Mouse (Mus musculus): ENCODE data around the gene Idh3a. TPM values are rescaled to one million over a fixed set of nuclear protein-coding genes. Genes with fewer than 3 reads are reported as not detected.

Idh3a gene
- polyA plus RNA-seq, 1 experiment: 84.4 TPM

GRCm38 (mm10) chr9:54544212-54544953, 41.8 kb upstream of the Idh3a start:
- H3K4me3 ChIP-seq (ENCODE audit: insufficient read depth, poor library complexity, severe bottlenecking): no peak overlapping the region
- TF ChIP-seq MYOG (IDR thresholded peaks at IDR 0.05; ENCODE audit: control insufficient read depth, extremely low read depth, insufficient read length) (no peak), MYOD1 (IDR thresholded peaks at IDR 0.05; ENCODE audit: control insufficient read depth, insufficient read length, low read depth) (no peak), CEBPB (IDR thresholded peaks at IDR 0.05; ENCODE audit: low read depth) (no peak), USF1 (IDR thresholded peaks at IDR 0.05; ENCODE audit: low read depth) (no peak), CTCF (IDR thresholded peaks at IDR 0.05; ENCODE audit: control insufficient read depth, insufficient read depth, insufficient read length) (no peak), MAX (IDR thresholded peaks at IDR 0.05) (no peak), FOSL1 (IDR thresholded peaks at IDR 0.05; ENCODE audit: insufficient read depth, low read length, poor library complexity, severe bottlenecking) (no peak)
- no peaks in the 10 kb centered on the region for H3K79me2 ChIP-seq (ENCODE audit: control insufficient read depth, insufficient read depth)
- no peaks in the 10 kb centered on the region for H3K79me3 ChIP-seq (ENCODE audit: low read depth)
- no peak overlapping the region for H3ac ChIP-seq (ENCODE audit: control insufficient read depth, insufficient read length, low read depth)
- H3K36me3 ChIP-seq (ENCODE audit: control insufficient read depth, insufficient read depth): no peaks in the 10 kb centered on the region
- peaks cover 16% of the 10 kb centered on the region for H3K27me3 ChIP-seq (ENCODE audit: control insufficient read depth, insufficient read depth, insufficient read length)

GRCm38 (mm10) chr9:54544954-54545315, 41.2 kb upstream of the Idh3a start:
- no peak overlapping the region for H3K4me3 ChIP-seq (ENCODE audit: insufficient read depth, poor library complexity, severe bottlenecking)
- TF ChIP-seq MYOD1 (IDR thresholded peaks at IDR 0.05; ENCODE audit: control insufficient read depth, insufficient read length, low read depth) (no peak), MAX (IDR thresholded peaks at IDR 0.05) (no peak), FOSL1 (IDR thresholded peaks at IDR 0.05; ENCODE audit: insufficient read depth, low read length, poor library complexity, severe bottlenecking) (no peak), CEBPB (IDR thresholded peaks at IDR 0.05; ENCODE audit: low read depth) (no peak), CTCF (IDR thresholded peaks at IDR 0.05; ENCODE audit: control insufficient read depth, insufficient read depth, insufficient read length) (no peak), MYOG (IDR thresholded peaks at IDR 0.05; ENCODE audit: control insufficient read depth, extremely low read depth, insufficient read length) (no peak), USF1 (IDR thresholded peaks at IDR 0.05; ENCODE audit: low read depth) (no peak)
- H3K79me2 ChIP-seq (ENCODE audit: control insufficient read depth, insufficient read depth): no peaks in the 10 kb centered on the region
- no peak overlapping the region for H3ac ChIP-seq (ENCODE audit: control insufficient read depth, insufficient read length, low read depth)
- no peaks in the 10 kb centered on the region for H3K36me3 ChIP-seq (ENCODE audit: control insufficient read depth, insufficient read depth)
- no peaks in the 10 kb centered on the region for H3K79me3 ChIP-seq (ENCODE audit: low read depth)
- H3K27me3 ChIP-seq (ENCODE audit: control insufficient read depth, insufficient read depth, insufficient read length): peaks cover 13% of the 10 kb centered on the region

GRCm38 (mm10) chr9:54547536-54547935, 38.6 kb upstream of the Idh3a start:
- Histone ChIP-seq H3K27me3 (ENCODE audit: control insufficient read depth, insufficient read depth, insufficient read length) (peaks cover 10% of the 10 kb centered on the region), H3K79me3 (ENCODE audit: low read depth) (no peaks in the 10 kb centered on the region), H3K79me2 (ENCODE audit: control insufficient read depth, insufficient read depth) (no peaks in the 10 kb centered on the region), H3K36me3 (ENCODE audit: control insufficient read depth, insufficient read depth) (no peaks in the 10 kb centered on the region), H3ac (ENCODE audit: control insufficient read depth, insufficient read length, low read depth) (no peak overlapping the region), H3K4me3 (ENCODE audit: insufficient read depth, poor library complexity, severe bottlenecking) (no peak overlapping the region)
- TF ChIP-seq MYOG (IDR thresholded peaks at IDR 0.05; ENCODE audit: control insufficient read depth, extremely low read depth, insufficient read length): no peak
- TF ChIP-seq USF1 (IDR thresholded peaks at IDR 0.05; ENCODE audit: low read depth): no peak
- no peak for TF ChIP-seq CEBPB (IDR thresholded peaks at IDR 0.05; ENCODE audit: low read depth)
- TF ChIP-seq CTCF (IDR thresholded peaks at IDR 0.05; ENCODE audit: control insufficient read depth, insufficient read depth, insufficient read length): no peak
- no peak for TF ChIP-seq MAX (IDR thresholded peaks at IDR 0.05)
- no peak for TF ChIP-seq MYOD1 (IDR thresholded peaks at IDR 0.05; ENCODE audit: control insufficient read depth, insufficient read length, low read depth)
- TF ChIP-seq FOSL1 (IDR thresholded peaks at IDR 0.05; ENCODE audit: insufficient read depth, low read length, poor library complexity, severe bottlenecking): no peak

GRCm38 (mm10) chr9:54549433-54549832, 36.7 kb upstream of the Idh3a start:
- no peak overlapping the region for H3K4me3 ChIP-seq (ENCODE audit: insufficient read depth, poor library complexity, severe bottlenecking)

GRCm38 (mm10) chr9:54552409-54552808, 33.7 kb upstream of the Idh3a start:
- Histone ChIP-seq H3K4me3 (ENCODE audit: insufficient read depth, poor library complexity, severe bottlenecking) (no peak overlapping the region), H3K36me3 (ENCODE audit: control insufficient read depth, insufficient read depth) (no peaks in the 10 kb centered on the region), H3K79me3 (ENCODE audit: low read depth) (no peaks in the 10 kb centered on the region), H3ac (ENCODE audit: control insufficient read depth, insufficient read length, low read depth) (no peak overlapping the region), H3K79me2 (ENCODE audit: control insufficient read depth, insufficient read depth) (no peaks in the 10 kb centered on the region), H3K27me3 (ENCODE audit: control insufficient read depth, insufficient read depth, insufficient read length) (peaks cover under 1% of the 10 kb centered on the region)
- TF ChIP-seq MYOG (IDR thresholded peaks at IDR 0.05; ENCODE audit: control insufficient read depth, extremely low read depth, insufficient read length) (no peak), MAX (IDR thresholded peaks at IDR 0.05) (no peak), MYOD1 (IDR thresholded peaks at IDR 0.05; ENCODE audit: control insufficient read depth, insufficient read length, low read depth) (no peak), USF1 (IDR thresholded peaks at IDR 0.05; ENCODE audit: low read depth) (no peak), FOSL1 (IDR thresholded peaks at IDR 0.05; ENCODE audit: insufficient read depth, low read length, poor library complexity, severe bottlenecking) (no peak), CEBPB (IDR thresholded peaks at IDR 0.05; ENCODE audit: low read depth) (no peak), CTCF (IDR thresholded peaks at IDR 0.05; ENCODE audit: control insufficient read depth, insufficient read depth, insufficient read length) (no peak)

More at GRCm38 (mm10) chr9:54549433-54549832, 36.7 kb upstream of the Idh3a start:
- no peaks in the 10 kb centered on the region for H3K27me3 ChIP-seq (ENCODE audit: control insufficient read depth, insufficient read depth, insufficient read length)
- no peaks in the 10 kb centered on the region for H3K36me3 ChIP-seq (ENCODE audit: control insufficient read depth, insufficient read depth)
- H3K79me2 ChIP-seq (ENCODE audit: control insufficient read depth, insufficient read depth): no peaks in the 10 kb centered on the region
- no peaks in the 10 kb centered on the region for H3K79me3 ChIP-seq (ENCODE audit: low read depth)
- H3ac ChIP-seq (ENCODE audit: control insufficient read depth, insufficient read length, low read depth): no peak overlapping the region
- no peak for TF ChIP-seq MAX (IDR thresholded peaks at IDR 0.05)
- no peak for TF ChIP-seq MYOG (IDR thresholded peaks at IDR 0.05; ENCODE audit: control insufficient read depth, extremely low read depth, insufficient read length)
- TF ChIP-seq USF1 (IDR thresholded peaks at IDR 0.05; ENCODE audit: low read depth): no peak
- no peak for TF ChIP-seq FOSL1 (IDR thresholded peaks at IDR 0.05; ENCODE audit: insufficient read depth, low read length, poor library complexity, severe bottlenecking)
- TF ChIP-seq CTCF (IDR thresholded peaks at IDR 0.05; ENCODE audit: control insufficient read depth, insufficient read depth, insufficient read length): no peak
- TF ChIP-seq CEBPB (IDR thresholded peaks at IDR 0.05; ENCODE audit: low read depth): no peak
- TF ChIP-seq MYOD1 (IDR thresholded peaks at IDR 0.05; ENCODE audit: control insufficient read depth, insufficient read length, low read depth): no peak
